Mouse (Mus musculus) cortical plate, adult 2 months (tissue): ENCODE results near the gene Smug1.

Experiments
- CTCF ChIP-seq: fragments of 200-500 bp; IDR thresholded peaks from 2 replicates; pipeline ENCODE4 v1.5.1; 2011; ENCODE audit warnings: mild to moderate bottlenecking, control low read depth, low read length; ENCODE audit not compliant: insufficient read depth; ENCODE audit errors: extremely low read depth
- POLR2A ChIP-seq: fragments of 200-500 bp; IDR thresholded peaks from 2 replicates; pipeline ENCODE4 v1.6.1; 2011; ENCODE audit warnings: mild to moderate bottlenecking, low read length, control low read depth; ENCODE audit not compliant: insufficient read depth; ENCODE audit errors: extremely low read depth

DNA sequence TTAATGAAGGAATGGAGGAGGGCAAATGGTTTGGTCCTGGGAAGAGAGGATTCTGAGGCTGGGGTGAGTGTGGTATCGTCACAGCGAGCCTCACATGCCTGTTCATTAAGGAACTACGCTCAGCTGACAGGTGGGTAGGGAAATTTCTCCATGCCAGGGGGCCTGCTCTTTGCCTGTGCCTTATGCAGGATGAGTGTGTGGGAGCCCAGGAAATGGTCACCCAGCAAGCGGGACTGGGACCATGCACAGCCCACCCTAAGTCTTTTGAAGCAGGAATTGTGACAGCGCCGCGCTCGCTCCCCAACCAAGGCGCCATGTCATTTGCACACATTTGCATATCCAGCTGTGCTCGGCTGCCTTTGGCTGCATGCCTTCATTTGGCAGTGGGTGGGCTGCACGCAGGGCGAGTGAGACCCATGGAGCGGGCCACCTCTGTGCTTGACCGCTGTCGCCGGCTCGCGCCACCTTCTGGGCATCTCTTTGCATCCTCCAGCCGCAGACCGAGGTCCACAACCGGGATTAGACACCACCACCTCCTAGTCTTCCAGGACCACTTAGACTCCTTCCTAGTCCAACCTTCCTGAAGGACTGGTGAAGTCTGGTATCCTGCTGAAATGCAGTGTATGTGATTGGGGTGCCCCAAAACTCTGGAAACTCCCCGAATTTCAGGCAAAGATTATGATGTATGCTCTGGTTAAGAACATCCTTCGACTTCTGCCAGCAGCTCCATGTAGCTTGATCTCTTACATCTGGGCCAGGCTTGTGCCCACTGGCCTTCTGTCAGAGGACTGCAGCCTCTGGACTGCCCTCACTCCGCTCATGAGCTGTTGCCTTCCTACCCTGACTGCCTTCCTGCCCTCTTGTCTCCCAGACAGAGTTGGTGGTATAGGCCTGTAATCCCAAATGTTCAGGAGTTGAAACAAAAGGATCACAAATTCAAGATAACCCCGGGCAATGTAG is 17.0 kb upstream of the Smug1 start:
- TF ChIP-seq CTCF (no peak), POLR2A (no peak)
